Mouse (Mus musculus) thymus, postnatal 25 days (tissue): ENCODE results near the gene Glb1l2.
A peak's percentile ranks its signal among the peaks of the same experiment; 100 is the strongest.

Experiments used
- DNase-seq: peaks from one replicate; pipeline ENCODE4 v3.0.0; 2022

Glb1l2 gene

GRCm38 (mm10) chr9:26805935-26806666 is at the start of gene Glb1l2:
Glb1l2 (minus strand) TSS chr9:26806468.
- DNase-seq: peak; percentile 16

GRCm38 (mm10) chr9:26831089-26831488 is 24.8 kb upstream of the Glb1l2 start:
- DNase-seq: no peak

- no peak for DNase-seq
Measured at GRCm38 (mm10) chr9:26819942-26820341, 13.7 kb upstream of the Glb1l2 start.

DNA sequence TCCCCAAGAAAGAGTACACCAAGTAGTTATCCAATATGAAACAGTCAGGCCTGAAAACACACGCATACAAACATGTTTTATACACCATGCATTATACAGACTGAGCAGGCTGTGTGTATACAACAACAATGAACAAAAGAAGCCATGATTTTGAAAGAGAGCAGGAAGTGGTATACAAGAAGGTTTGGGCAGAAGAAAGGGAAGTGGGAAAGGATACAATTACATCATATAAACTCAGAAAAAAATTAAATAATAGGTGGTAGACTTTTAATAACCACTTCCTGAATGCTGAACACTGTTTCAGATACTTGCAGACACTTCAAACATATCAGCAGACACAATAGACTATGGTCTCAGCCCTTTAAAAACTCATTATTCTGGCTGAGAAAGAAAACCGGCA is 2.5 kb upstream of the Glb1l2 start:
- no peak for DNase-seq

DNA sequence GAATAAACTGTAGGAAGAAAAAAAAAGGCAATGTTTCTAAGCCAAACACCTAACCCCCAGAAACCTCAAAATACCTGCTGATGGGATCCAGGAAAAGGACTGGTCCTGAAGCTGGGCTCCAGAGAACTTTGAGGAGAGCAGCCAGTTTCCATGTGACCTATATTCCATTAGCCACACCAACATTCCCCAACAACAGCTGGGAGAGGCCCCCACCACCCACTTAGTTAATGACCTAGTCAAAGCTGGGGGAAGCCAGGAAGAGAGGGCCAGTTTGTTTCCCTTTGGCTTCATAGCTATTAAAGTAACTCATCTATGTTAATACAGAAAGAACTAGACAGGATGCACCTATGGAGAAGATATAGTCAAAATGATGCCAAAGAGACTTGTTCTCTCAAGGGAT is 1.9 kb downstream of the Glb1l2 start:
- DNase-seq: no peak

DNA sequence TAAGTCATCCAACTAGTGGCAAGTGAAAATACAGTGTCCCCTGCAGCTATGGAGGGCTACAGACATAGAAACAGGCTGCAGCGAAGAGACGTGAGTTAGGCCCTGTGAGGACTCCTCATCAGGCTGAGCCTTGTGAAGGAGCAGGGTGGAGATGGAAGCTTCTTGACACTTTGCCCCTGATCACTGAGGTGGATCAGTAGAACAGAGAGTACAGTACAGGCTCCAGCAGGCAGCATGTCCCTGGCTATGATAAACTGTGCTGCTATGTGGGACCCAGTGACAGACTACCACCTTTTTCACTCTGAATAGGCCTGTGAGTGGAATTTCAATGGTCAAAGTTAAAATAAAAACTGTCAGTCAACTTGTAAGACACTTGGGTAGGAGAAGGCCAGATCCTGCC is 5.9 kb downstream of the Glb1l2 start:
- DNase-seq: no peak

DNA sequence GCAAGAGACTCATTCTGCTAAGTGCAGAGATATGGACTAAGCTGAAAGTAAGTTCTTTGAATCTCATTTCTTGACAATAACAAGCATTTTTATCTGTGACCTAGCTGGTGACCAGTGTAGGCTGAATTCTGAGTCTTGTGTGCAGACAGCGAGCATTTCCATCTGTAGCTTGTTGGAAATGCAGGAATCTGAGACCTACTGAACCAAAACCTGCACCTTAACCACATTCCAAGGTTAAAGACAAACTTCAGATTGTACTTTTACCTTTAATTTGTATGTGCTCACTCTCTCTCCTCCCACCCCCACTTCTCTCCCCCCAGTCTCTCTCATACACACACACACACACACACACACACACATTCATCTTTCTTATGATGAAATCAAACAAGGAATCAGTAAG is 7.5 kb downstream of the Glb1l2 start:
- DNase-seq: no peak

- no peak for DNase-seq
Measured at GRCm38 (mm10) chr9:26798205-26798604, 8.1 kb downstream of the Glb1l2 start.

- no peak for DNase-seq
Measured at GRCm38 (mm10) chr9:26792829-26793228, 13.4 kb downstream of the Glb1l2 start.

- no peak for DNase-seq
Measured at GRCm38 (mm10) chr9:26783414-26783975, 22.8 kb downstream of the Glb1l2 start.

DNA sequence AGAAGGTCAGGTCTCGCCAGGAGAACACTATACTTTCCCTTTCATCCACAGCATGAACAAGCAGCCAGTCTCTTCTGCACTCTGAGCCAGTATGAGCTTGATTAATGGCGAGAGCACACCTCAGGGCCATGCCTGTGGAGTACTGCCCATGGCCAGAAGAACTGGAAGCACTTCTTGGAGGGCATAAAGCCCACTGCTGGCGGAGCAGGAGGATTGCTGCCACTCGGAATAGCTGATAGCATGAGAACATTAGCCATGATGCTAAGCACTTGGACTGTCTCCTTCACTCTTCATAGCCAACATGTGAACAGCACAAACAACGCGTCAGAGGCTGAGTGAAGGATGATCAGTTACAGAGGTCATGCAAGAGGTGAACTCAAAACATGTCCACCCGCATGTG is 27.8 kb downstream of the Glb1l2 start:
- no peak for DNase-seq

- no peak for DNase-seq
Measured at GRCm38 (mm10) chr9:26776122-26776902, 30.0 kb downstream of the Glb1l2 start.

GRCm38 (mm10) chr9:26775700-26776099 is 30.6 kb downstream of the Glb1l2 start:
- no peak for DNase-seq

- DNase-seq: no peak
Measured at GRCm38 (mm10) chr9:26768181-26768580, 38.1 kb downstream of the Glb1l2 start.

DNA sequence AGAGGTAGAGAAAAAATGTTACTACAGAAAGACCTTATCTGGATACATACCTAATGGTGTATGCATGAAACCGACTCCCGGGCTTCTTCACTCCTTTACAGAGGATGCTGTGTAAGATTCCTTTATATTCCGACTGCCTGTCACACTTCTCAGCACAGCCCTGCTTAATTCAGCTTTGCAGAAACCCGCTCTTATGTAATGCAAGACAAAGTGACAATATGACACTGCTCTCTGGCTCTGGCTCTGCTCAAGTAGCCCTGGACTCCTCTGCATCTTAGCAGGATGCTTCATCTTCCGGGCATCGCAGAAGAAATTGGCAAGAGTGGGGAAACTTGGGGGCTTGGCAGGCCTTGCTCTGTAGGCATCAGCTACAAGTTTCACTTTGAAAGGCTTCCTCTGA is 43.8 kb downstream of the Glb1l2 start:
- DNase-seq: no peak

GRCm38 (mm10) chr9:26760576-26760975 is 45.7 kb downstream of the Glb1l2 start:
- DNase-seq: no peak

GRCm38 (mm10) chr9:26760081-26760480 is 46.2 kb downstream of the Glb1l2 start:
- no peak for DNase-seq

GRCm38 (mm10) chr9:26748893-26749292 is 57.4 kb downstream of the Glb1l2 start:
- DNase-seq: no peak

DNA sequence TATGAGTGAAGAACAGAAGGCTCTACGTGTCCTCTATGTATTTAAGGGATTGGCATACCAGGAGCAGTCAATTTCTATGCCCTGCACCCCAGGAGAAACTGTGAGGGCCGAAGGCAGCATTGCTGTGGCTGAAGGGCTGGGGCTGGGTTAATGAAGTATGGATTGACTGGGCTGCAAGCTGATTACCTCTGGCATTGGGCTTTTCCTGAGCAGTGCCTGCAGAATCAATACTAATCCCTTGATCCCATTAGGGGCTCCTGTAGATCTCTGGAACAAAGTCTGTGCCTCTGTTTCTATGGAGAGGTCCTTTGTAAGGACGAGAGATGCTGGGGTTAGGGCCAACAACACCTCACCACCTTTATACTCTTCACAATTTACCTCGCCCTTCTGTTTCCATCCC is 59.1 kb downstream of the Glb1l2 start:
- DNase-seq: no peak

GRCm38 (mm10) chr9:26742817-26743216 is 63.5 kb downstream of the Glb1l2 start:
- no peak for DNase-seq

DNA sequence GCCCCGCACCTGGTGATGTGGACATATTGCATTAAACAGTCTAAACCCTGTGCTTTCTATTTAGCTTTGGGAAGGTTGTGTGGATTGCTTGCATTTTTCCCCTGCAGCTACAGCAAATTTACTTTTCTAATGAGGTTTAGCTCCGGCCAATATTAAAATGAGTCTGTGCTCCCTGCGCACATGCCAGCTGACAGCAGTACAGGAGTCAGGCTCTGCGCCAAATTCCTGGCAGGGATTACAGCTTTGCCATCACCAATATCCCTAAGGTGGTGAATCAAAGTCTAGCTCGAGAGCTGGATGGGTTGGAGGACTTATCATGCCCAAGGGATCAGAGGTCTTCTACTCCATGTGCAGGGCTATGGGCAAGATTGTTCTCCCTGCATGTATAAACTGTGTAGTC is 69.2 kb downstream of the Glb1l2 start:
- no peak for DNase-seq

- DNase-seq: no peak
Measured at GRCm38 (mm10) chr9:26733986-26734385, 72.3 kb downstream of the Glb1l2 start.

DNA sequence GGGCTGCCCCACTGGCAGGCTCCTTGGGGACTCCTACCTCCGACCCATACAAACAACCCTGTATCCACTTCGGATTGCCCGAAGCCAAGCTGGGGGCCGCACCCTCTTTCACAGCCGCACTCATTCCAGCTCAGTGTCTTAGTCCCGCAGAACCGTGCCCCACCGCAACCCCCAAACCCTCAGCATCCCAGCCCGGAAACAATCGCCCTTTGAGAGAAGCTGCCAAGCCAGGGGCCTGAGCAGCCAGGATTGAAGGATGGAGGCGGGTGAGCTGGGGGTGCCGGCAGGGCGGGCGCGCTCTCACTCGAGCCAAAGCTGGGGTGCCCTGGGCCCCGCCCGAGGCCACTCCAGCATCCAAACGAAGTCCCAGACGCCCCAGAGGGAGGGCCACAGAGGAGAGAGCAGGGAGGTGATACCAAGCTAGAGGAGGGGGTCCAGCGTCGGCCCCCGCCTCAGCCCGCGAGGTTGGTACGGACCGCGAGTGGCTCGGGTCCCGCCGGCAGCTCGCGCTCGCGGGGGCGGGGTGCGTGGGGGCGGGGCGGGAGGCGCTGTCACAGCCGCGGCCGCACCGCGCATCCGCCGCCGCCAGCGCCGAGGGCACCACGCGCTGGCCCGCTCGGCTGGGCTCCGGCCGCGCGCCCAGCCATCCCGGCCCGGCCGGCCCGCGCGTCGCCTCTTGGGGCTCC is 72.9 kb downstream of the Glb1l2 start, which contains the start of gene B3gat1:
Gene B3gat1, plus strand, starts transcription at position 523 of the 686 bp plus-strand sequence.
- no peak for DNase-seq
